Mouse (Mus musculus): ENCODE results near the gene Tyk2. TPM values are rescaled to one million over a fixed set of nuclear protein-coding genes. Genes with fewer than 3 reads are reported as not detected.

Gene Tyk2
- total RNA-seq, 2 experiments from 2014 or later: 12.7 to 14.0 TPM

GRCm38 (mm10) chr9:21115105-21115504 lies 15.9 kb downstream of the Tyk2 start:
- DNase-seq (ENCODE audit: low spot score in 2 of 2): no peak

- no peak for DNase-seq (ENCODE audit: low spot score in 2 of 2)
Observed at GRCm38 (mm10) chr9:21114190-21114589, 16.9 kb downstream of the Tyk2 start.

- no peak for DNase-seq (ENCODE audit: low spot score in 2 of 2)
Observed at GRCm38 (mm10) chr9:21113751-21114150, 17.3 kb downstream of the Tyk2 start.

- DNase-seq (ENCODE audit: low spot score in 2 of 2): no peak
Observed at GRCm38 (mm10) chr9:21107607-21108237, 23.3 kb downstream of the Tyk2 start.

GRCm38 (mm10) chr9:21105760-21106564 lies 25.1 kb downstream of the Tyk2 start:
- no peak for DNase-seq (ENCODE audit: low spot score in 2 of 2)

- no peak for DNase-seq (ENCODE audit: low spot score in 2 of 2)
Observed at GRCm38 (mm10) chr9:21104814-21105213, 26.2 kb downstream of the Tyk2 start.

- DNase-seq (ENCODE audit: low spot score in 2 of 2): no peak
Observed at GRCm38 (mm10) chr9:21102076-21102475, 29.0 kb downstream of the Tyk2 start.

GRCm38 (mm10) chr9:21100447-21101161 lies 30.4 kb downstream of the Tyk2 start:
- DNase-seq (ENCODE audit: low spot score in 2 of 2): no peak

GRCm38 (mm10) chr9:21097793-21098192 lies 33.2 kb downstream of the Tyk2 start:
- DNase-seq (ENCODE audit: low spot score in 2 of 2): no peak

GRCm38 (mm10) chr9:21095958-21096357 lies 35.1 kb downstream of the Tyk2 start:
- DNase-seq (ENCODE audit: low spot score in 2 of 2): no peak

- no peak for DNase-seq (ENCODE audit: low spot score in 2 of 2)
Observed at GRCm38 (mm10) chr9:21093423-21093822, 37.6 kb downstream of the Tyk2 start.

- peak; percentile 94 to 96 for DNase-seq (ENCODE audit: low spot score in 2 of 2)
Observed at GRCm38 (mm10) chr9:21091707-21092320, 39.2 kb downstream of the Tyk2 start, which contains the start of the genes Gm38431 and Raver1. Gene Gm38431 (minus strand): TSS chr9:21091997. Gene Raver1 (minus strand): TSS chr9:21092008.

- DNase-seq (ENCODE audit: low spot score in 2 of 2): no peak
Observed at GRCm38 (mm10) chr9:21090972-21091706, 39.9 kb downstream of the Tyk2 start.

GRCm38 (mm10) chr9:21090537-21090936 lies 40.5 kb downstream of the Tyk2 start:
- DNase-seq (ENCODE audit: low spot score in 2 of 2): no peak

- DNase-seq (ENCODE audit: low spot score in 2 of 2): no peak
Observed at GRCm38 (mm10) chr9:21083324-21083723, 47.7 kb downstream of the Tyk2 start.

- no peak for DNase-seq (ENCODE audit: low spot score in 2 of 2)
Observed at GRCm38 (mm10) chr9:21081127-21081526, 49.9 kb downstream of the Tyk2 start.

GRCm38 (mm10) chr9:21075625-21076024 lies 55.4 kb downstream of the Tyk2 start:
- DNase-seq (ENCODE audit: low spot score in 2 of 2): no peak

- no peak for DNase-seq (ENCODE audit: low spot score in 2 of 2)
Observed at GRCm38 (mm10) chr9:21074173-21074572, 56.9 kb downstream of the Tyk2 start.

- peak; percentile 89 to 91 for DNase-seq (ENCODE audit: low spot score in 2 of 2)
Observed at GRCm38 (mm10) chr9:21073044-21073840, 57.8 kb downstream of the Tyk2 start, which contains the start of the genes Gm49373 and Fdx1l. Gene Gm49373 (minus strand): TSS chr9:21073096. Gene Fdx1l (minus strand): TSS chr9:21073614.

- DNase-seq (ENCODE audit: low spot score in 2 of 2): no peak
Observed at GRCm38 (mm10) chr9:21072641-21073040, 58.4 kb downstream of the Tyk2 start.

Data from layer of hippocampus, postnatal 10 days (tissue).